Mouse (Mus musculus) MEL (cell line): ENCODE data around the gene Cep72.

ENCODE experiments used
- BHLHE40 ChIP-seq: IDR thresholded peaks from 2 replicates; pipeline ENCODE4 v1.6.1; 2012; ENCODE audit warnings: low read depth, mild to moderate bottlenecking, inconsistent platforms, low read length, improper control_type of control experiment, borderline replicate concordance
- CTCF ChIP-seq, 3 experiments: IDR thresholded peaks in 2 of 3; conservative IDR thresholded peaks in 1 of 3; 2 replicates each; pipeline ENCODE4 v1.5.1; 2011 to 2012; ENCODE audit warnings: low read length in 3 of 3, low read depth in 2 of 3, mild to moderate bottlenecking in 2 of 3, improper control_type of control experiment in 1 of 3, inconsistent platforms in 1 of 3, mixed read lengths in 1 of 3, moderate library complexity in 1 of 3; ENCODE audit not compliant: control insufficient read depth in 1 of 3, insufficient read depth in 1 of 3, poor library complexity in 1 of 3, severe bottlenecking in 1 of 3
- EP300 ChIP-seq, 2 experiments: IDR thresholded peaks; 2 replicates each; pipeline ENCODE4 v1.6.1; 2011; ENCODE audit warnings: improper control_type of control experiment in 2 of 2, low read length in 2 of 2, low read depth in 1 of 2, mild to moderate bottlenecking in 1 of 2
- ETS1 ChIP-seq: IDR thresholded peaks from 2 replicates; pipeline ENCODE4 v1.6.1; 2012; ENCODE audit warnings: low read depth, mild to moderate bottlenecking, inconsistent platforms, low read length, improper control_type of control experiment, moderate library complexity
- GATA1 ChIP-seq: IDR thresholded peaks from 2 replicates; pipeline ENCODE4 v1.6.1; 2011; ENCODE audit warnings: low read depth, low read length, improper control_type of control experiment
- HCFC1 ChIP-seq: IDR thresholded peaks from 2 replicates; pipeline ENCODE4 v1.6.1; 2012; ENCODE audit warnings: low read depth, mild to moderate bottlenecking, inconsistent platforms, low read length, improper control_type of control experiment, moderate library complexity
- JUND ChIP-seq: IDR thresholded peaks from 2 replicates; pipeline ENCODE4 v1.6.1; 2011; ENCODE audit warnings: low read depth, mild to moderate bottlenecking, improper control_type of control experiment, low read length
- MAX ChIP-seq: IDR thresholded peaks from 2 replicates; pipeline ENCODE4 v1.6.1; 2011; ENCODE audit warnings: low read length, improper control_type of control experiment
- POLR2A ChIP-seq, 2 experiments: IDR thresholded peaks; 2 replicates each; pipeline ENCODE4 v1.6.1; 2011 to 2012; ENCODE audit warnings: low read length in 2 of 2, mild to moderate bottlenecking in 2 of 2, control low read depth in 1 of 2, improper control_type of control experiment in 1 of 2, low read depth in 1 of 2, moderate library complexity in 1 of 2; ENCODE audit not compliant: control insufficient read depth in 1 of 2, insufficient read depth in 1 of 2, poor library complexity in 1 of 2
- RAD21 ChIP-seq: IDR thresholded peaks from 2 replicates; pipeline ENCODE4 v1.6.1; 2011; ENCODE audit warnings: mild to moderate bottlenecking, low read depth, low read length, improper control_type of control experiment
- TAL1 ChIP-seq: IDR thresholded peaks from 2 replicates; pipeline ENCODE4 v1.6.1; 2012; ENCODE audit warnings: mild to moderate bottlenecking, inconsistent platforms, low read length, moderate library complexity, mixed read lengths
- ZC3H11A ChIP-seq: IDR thresholded peaks from 2 replicates; pipeline ENCODE4 v1.6.1; 2012; ENCODE audit warnings: low read depth, mild to moderate bottlenecking, inconsistent platforms, low read length, improper control_type of control experiment
- ZNF384 ChIP-seq: IDR thresholded peaks from 2 replicates; pipeline ENCODE4 v1.6.1; 2012; ENCODE audit warnings: low read depth, mild to moderate bottlenecking, inconsistent platforms, low read length, improper control_type of control experiment

DNA sequence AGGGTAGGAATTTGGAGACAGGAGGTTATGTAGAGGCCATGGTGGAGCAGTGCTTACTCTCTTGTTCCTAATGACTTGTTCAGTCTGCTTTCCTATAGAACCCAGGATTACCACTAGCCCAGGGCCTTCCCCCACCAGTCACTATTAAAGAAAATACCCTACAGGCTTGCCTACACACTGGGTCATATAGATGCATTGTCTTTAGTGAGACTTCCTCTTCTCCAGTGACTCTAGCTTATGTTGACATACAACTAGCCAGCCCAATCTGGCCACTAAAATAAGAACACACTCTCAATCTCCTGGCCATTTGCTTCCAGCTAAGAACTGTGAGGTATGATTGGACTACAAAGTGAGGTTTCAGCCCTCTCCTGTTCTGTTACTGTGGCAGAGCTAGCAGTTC, 61.6 kb downstream of the Cep72 start:
- no peak for TF ChIP-seq CTCF (IDR thresholded peaks at IDR 0.05 in 2 of 3, conservative IDR thresholded peaks at IDR 0.05 in 1 of 3; ENCODE audit: control insufficient read depth in 1 of 3, insufficient read depth in 1 of 3, low read depth in 2 of 3, low read length in 3 of 3, poor library complexity in 1 of 3, severe bottlenecking in 1 of 3)
- TF ChIP-seq ZC3H11A: no peak
- no peak for TF ChIP-seq EP300 (IDR thresholded peaks at IDR 0.05; ENCODE audit: low read depth in 1 of 2, low read length in 2 of 2)
- TF ChIP-seq ZNF384: no peak
- no peak for TF ChIP-seq RAD21
- no peak for TF ChIP-seq BHLHE40
- no peak for TF ChIP-seq POLR2A (IDR thresholded peaks at IDR 0.05; ENCODE audit: control insufficient read depth in 1 of 2, insufficient read depth in 1 of 2, low read depth in 1 of 2, low read length in 2 of 2, poor library complexity in 1 of 2)
- no peak for TF ChIP-seq ETS1
- no peak for TF ChIP-seq TAL1
- TF ChIP-seq MAX: no peak
- TF ChIP-seq HCFC1: no peak
- TF ChIP-seq GATA1: no peak
- TF ChIP-seq JUND: no peak
